Mouse (Mus musculus): Measurements from ENCODE around the gene Cnnm3. TPM values are rescaled to one million over a fixed set of nuclear protein-coding genes. Genes with fewer than 3 reads are reported as not detected.

Cnnm3 gene
- polyA plus RNA-seq, 1 experiment from 2014 or later, result 6.0 TPM

- H3K4me3 ChIP-seq (ENCODE audit: low read depth, low read length), result no peak overlapping the region
- peaks cover 15% of the 10 kb centered on the region for H3K4me1 ChIP-seq (ENCODE audit: control insufficient read depth, insufficient read depth, low read length)
- ATAC-seq (ENCODE audit: insufficient number of reproducible peaks, low FRiP score, low TSS enrichment, low read depth), result no peak
- no peaks in the 10 kb centered on the region for H3K27me3 ChIP-seq (ENCODE audit: control insufficient read depth, insufficient read depth, low read length)
- H3K9me3 ChIP-seq (ENCODE audit: control insufficient read depth, low read length), result no peaks in the 10 kb centered on the region
- 79% methylated on average over 6 of the region's 6 CpGs for WGBS
- no peak for DNase-seq (ENCODE audit: low spot score)
- H3K36me3 ChIP-seq (ENCODE audit: control insufficient read depth, insufficient read depth, low read length), result no peaks in the 10 kb centered on the region
- no peak overlapping the region for H3K9ac ChIP-seq (ENCODE audit: low read length)
- no peak overlapping the region for H3K4me2 ChIP-seq (ENCODE audit: low read depth, severe bottlenecking)
- no peak overlapping the region for H3K27ac ChIP-seq (replicated peaks; ENCODE audit: low read depth, low read length)
These were observed 22.0 kb upstream of the Cnnm3 start for GRCm38 (mm10) chr1:36489661-36490060.

DNA sequence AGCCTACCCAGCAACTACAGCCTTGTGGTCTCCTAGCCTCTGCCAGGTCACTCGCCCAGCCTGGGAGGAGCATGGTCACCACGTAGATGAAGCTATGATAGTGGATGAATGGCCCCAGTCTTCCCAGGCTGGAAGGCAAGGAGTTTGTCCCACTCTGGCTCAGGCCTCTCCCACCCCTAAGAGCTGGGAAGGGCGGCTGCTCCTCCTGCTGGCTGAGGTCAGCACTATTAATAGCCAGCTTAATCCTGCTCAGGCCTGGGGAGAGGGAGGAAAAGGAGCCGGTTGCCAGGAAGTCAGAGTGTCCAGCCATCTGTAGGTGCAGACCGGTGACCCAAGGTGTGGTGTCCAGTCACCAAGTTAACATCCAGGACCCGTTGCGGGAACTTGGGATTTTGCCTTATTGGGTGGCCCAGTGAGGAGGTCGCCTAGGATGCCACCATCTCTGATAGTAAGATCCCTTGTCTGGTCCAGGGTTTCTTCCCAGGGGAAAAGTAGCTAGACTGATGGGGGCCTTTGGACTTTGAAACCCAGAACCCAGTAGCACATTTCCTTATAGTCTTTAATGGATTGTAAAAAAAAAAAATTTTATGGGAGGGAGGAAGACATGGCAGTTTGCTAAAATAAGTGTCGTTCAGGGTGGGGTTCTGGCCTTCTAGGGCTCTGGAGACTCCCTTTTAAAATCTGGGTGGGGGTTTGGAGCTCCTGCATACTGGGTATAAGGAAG is 19.1 kb upstream of the Cnnm3 start:
- Histone ChIP-seq H3K9me3 (ENCODE audit: control insufficient read depth, low read length) (no peaks in the 10 kb centered on the region), H3K27me3 (ENCODE audit: control insufficient read depth, insufficient read depth, low read length) (no peaks in the 10 kb centered on the region), H3K4me1 (ENCODE audit: control insufficient read depth, insufficient read depth, low read length) (peaks cover 15% of the 10 kb centered on the region), H3K4me3 (ENCODE audit: low read depth, low read length) (no peak overlapping the region), H3K27ac (replicated peaks; ENCODE audit: low read depth, low read length) (no peak overlapping the region), H3K4me2 (ENCODE audit: low read depth, severe bottlenecking) (no peak overlapping the region), H3K36me3 (ENCODE audit: control insufficient read depth, insufficient read depth, low read length) (no peaks in the 10 kb centered on the region), H3K9ac (ENCODE audit: low read length) (no peak overlapping the region; the same call in 1 of the 2 replicates)
- DNase-seq (ENCODE audit: low spot score) (peak; percentile 69), ATAC-seq (ENCODE audit: insufficient number of reproducible peaks, low FRiP score, low TSS enrichment, low read depth) (peak; percentile 61)
- WGBS, result 45% methylated on average over 9 of the region's 9 CpGs

GRCm38 (mm10) chr1:36493299-36493698 is 18.4 kb upstream of the Cnnm3 start:
- no peak overlapping the region for H3K27ac ChIP-seq (replicated peaks; ENCODE audit: low read depth, low read length)
- no peak overlapping the region for H3K9ac ChIP-seq (ENCODE audit: low read length)
- peaks cover 15% of the 10 kb centered on the region for H3K4me1 ChIP-seq (ENCODE audit: control insufficient read depth, insufficient read depth, low read length)
- no peaks in the 10 kb centered on the region; the same call in 1 of the 2 replicates for H3K36me3 ChIP-seq (ENCODE audit: control insufficient read depth, insufficient read depth, low read length)
- H3K4me3 ChIP-seq (ENCODE audit: low read depth, low read length), result no peak overlapping the region
- ATAC-seq (ENCODE audit: insufficient number of reproducible peaks, low FRiP score, low TSS enrichment, low read depth), result no peak
- no peak for DNase-seq (ENCODE audit: low spot score)
- no peaks in the 10 kb centered on the region for H3K9me3 ChIP-seq (ENCODE audit: control insufficient read depth, low read length)
- WGBS, result 31% methylated on average over 6 of the region's 6 CpGs
- H3K4me2 ChIP-seq (ENCODE audit: low read depth, severe bottlenecking), result no peak overlapping the region
- no peaks in the 10 kb centered on the region for H3K27me3 ChIP-seq (ENCODE audit: control insufficient read depth, insufficient read depth, low read length)

DNA sequence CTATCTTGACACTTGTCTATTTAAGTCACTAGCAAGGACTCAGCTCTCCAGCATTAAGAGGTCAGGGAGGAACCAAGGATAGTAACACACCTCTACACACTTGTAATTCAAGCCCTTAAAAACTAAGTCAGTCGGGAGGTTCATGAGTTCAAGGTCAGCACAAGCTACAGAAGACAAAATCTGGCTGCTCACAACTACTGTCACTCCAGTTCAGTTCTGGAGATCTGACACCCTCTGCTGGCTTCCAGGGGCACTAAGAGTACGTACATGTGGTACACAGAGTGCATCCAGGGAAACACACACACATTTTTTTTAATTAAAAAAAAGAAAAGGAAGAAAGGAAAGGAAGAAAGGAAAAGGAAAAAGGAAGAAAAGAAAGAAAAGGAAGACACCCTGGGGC is 14.9 kb upstream of the Cnnm3 start:
- DNase-seq (ENCODE audit: low spot score), result no peak
- ATAC-seq (ENCODE audit: insufficient number of reproducible peaks, low FRiP score, low TSS enrichment, low read depth), result no peak
- Histone ChIP-seq H3K4me2 (ENCODE audit: low read depth, severe bottlenecking) (no peak overlapping the region), H3K4me3 (ENCODE audit: low read depth, low read length) (no peak overlapping the region), H3K4me1 (ENCODE audit: control insufficient read depth, insufficient read depth, low read length) (peaks cover 15% of the 10 kb centered on the region), H3K9ac (ENCODE audit: low read length) (no peak overlapping the region), H3K36me3 (ENCODE audit: control insufficient read depth, insufficient read depth, low read length) (peaks cover 2% of the 10 kb centered on the region), H3K27me3 (ENCODE audit: control insufficient read depth, insufficient read depth, low read length) (no peaks in the 10 kb centered on the region), H3K27ac (replicated peaks; ENCODE audit: low read depth, low read length) (no peak overlapping the region), H3K9me3 (ENCODE audit: control insufficient read depth, low read length) (no peaks in the 10 kb centered on the region)
- 75% methylated on average over 2 of the region's 2 CpGs for WGBS

DNA sequence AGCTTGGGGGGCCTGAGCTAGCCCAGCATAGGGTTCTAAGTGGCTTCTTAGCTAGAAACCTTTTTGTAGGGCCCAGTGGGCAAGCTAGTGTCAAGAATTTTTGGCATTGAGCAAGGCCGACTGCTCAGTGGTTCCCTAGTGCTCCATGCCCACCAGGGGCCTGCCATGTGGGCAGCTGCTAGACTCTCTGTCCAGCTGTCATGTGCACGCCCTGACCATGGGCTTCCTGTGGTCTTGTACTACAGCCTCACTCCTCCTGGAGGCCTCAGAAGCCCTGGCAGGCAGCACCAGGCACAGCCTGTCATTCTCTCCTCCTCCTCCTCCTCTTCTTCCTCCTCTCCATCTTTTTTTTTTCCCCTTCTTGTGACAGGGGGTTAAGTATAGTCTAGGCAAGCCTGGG is 14.4 kb upstream of the Cnnm3 start:
- WGBS, result 77% methylated on average over 2 of the region's 2 CpGs
- no peak overlapping the region for H3K27ac ChIP-seq (replicated peaks; ENCODE audit: low read depth, low read length)
- no peak overlapping the region for H3K4me2 ChIP-seq (ENCODE audit: low read depth, severe bottlenecking)
- no peak for DNase-seq (ENCODE audit: low spot score)
- no peak overlapping the region for H3K4me3 ChIP-seq (ENCODE audit: low read depth, low read length)
- H3K4me1 ChIP-seq (ENCODE audit: control insufficient read depth, insufficient read depth, low read length), result peaks cover 13% of the 10 kb centered on the region
- ATAC-seq (ENCODE audit: insufficient number of reproducible peaks, low FRiP score, low TSS enrichment, low read depth), result no peak
- H3K27me3 ChIP-seq (ENCODE audit: control insufficient read depth, insufficient read depth, low read length), result no peaks in the 10 kb centered on the region
- H3K9me3 ChIP-seq (ENCODE audit: control insufficient read depth, low read length), result no peaks in the 10 kb centered on the region
- H3K36me3 ChIP-seq (ENCODE audit: control insufficient read depth, insufficient read depth, low read length), result peaks cover 2% of the 10 kb centered on the region
- H3K9ac ChIP-seq (ENCODE audit: low read length), result no peak overlapping the region

- no peaks in the 10 kb centered on the region for H3K27me3 ChIP-seq (ENCODE audit: control insufficient read depth, insufficient read depth, low read length)
- ATAC-seq (ENCODE audit: insufficient number of reproducible peaks, low FRiP score, low TSS enrichment, low read depth), result 0 out of 2 replicates have a peak, but pooled peaks have one; percentile 28
These were observed 10.4 kb upstream of the Cnnm3 start for GRCm38 (mm10) chr1:36501261-36501660.

GRCm38 (mm10) chr1:36508238-36508637 is 3.4 kb upstream of the Cnnm3 start:
- Histone ChIP-seq H3K9ac (ENCODE audit: low read length) (no peak overlapping the region), H3K9me3 (ENCODE audit: control insufficient read depth, low read length) (no peaks in the 10 kb centered on the region), H3K4me1 (ENCODE audit: control insufficient read depth, insufficient read depth, low read length) (peaks cover 5% of the 10 kb centered on the region), H3K27me3 (ENCODE audit: control insufficient read depth, insufficient read depth, low read length) (no peaks in the 10 kb centered on the region), H3K4me2 (ENCODE audit: low read depth, severe bottlenecking) (no peak overlapping the region), H3K36me3 (ENCODE audit: control insufficient read depth, insufficient read depth, low read length) (0 out of 2 replicates have a peak, but pooled peaks cover 3% of the 10 kb centered on the region), H3K4me3 (ENCODE audit: low read depth, low read length) (no peak overlapping the region), H3K27ac (replicated peaks; ENCODE audit: low read depth, low read length) (no peak overlapping the region)
- no peak for ATAC-seq (ENCODE audit: insufficient number of reproducible peaks, low FRiP score, low TSS enrichment, low read depth)
- WGBS, result 89% methylated on average over 5 of the region's 5 CpGs
- no peak for DNase-seq (ENCODE audit: low spot score)

More at GRCm38 (mm10) chr1:36501261-36501660, 10.4 kb upstream of the Cnnm3 start:
- no peaks in the 10 kb centered on the region for H3K4me1 ChIP-seq (ENCODE audit: control insufficient read depth, insufficient read depth, low read length)
- no peak overlapping the region for H3K4me2 ChIP-seq (ENCODE audit: low read depth, severe bottlenecking)
- peak; percentile 89 for DNase-seq (ENCODE audit: low spot score)
- peaks cover 4% of the 10 kb centered on the region for H3K36me3 ChIP-seq (ENCODE audit: control insufficient read depth, insufficient read depth, low read length)
- no peak overlapping the region for H3K9ac ChIP-seq (ENCODE audit: low read length)
- H3K9me3 ChIP-seq (ENCODE audit: control insufficient read depth, low read length), result no peaks in the 10 kb centered on the region
- 11% methylated on average over 3 of the region's 3 CpGs for WGBS
- no peak overlapping the region for H3K27ac ChIP-seq (replicated peaks; ENCODE audit: low read depth, low read length)
- H3K4me3 ChIP-seq (ENCODE audit: low read depth, low read length), result no peak overlapping the region

DNA sequence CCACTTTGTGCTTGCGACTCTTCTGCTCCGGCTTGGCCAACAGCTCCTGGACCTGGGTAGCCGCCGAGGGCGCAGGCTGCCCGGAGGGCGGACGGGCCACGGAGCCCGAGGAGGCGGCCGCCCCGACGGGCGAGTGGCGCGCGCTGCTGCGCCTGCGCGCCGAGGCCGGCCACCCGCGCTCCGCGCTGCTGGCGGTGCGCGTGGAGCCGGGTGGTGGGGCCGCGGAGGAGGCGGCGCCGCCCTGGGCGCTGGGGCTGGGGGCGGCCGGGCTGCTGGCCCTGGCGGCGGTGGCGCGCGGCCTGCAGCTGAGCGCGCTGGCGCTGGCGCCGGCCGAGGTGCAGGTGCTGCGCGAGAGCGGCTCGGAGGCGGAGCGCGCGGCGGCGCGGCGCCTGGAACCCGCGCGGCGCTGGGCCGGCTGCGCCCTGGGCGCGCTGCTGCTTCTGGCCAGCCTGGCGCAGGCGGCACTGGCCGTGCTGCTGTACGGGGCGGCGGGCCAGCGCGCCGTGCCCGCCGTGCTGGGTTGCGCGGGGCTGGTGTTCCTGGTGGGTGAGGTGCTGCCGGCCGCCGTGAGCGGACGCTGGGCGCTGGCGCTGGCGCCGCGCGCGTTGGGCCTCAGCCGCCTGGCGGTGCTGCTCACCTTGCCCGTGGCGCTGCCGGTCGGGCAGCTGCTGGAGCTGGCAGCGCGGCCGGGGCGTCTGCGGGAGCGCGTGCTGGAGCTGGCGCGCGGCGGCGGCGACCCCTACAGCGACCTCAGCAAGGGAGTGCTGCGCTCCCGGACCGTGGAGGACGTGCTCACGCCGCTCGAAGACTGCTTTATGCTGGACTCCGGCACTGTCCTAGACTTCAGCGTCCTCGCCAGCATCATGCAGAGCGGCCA is 660 bp downstream of the Cnnm3 start:
- H3K4me1 ChIP-seq (ENCODE audit: control insufficient read depth, insufficient read depth, low read length), result peaks cover 8% of the 10 kb centered on the region
- H3K9me3 ChIP-seq (ENCODE audit: control insufficient read depth, low read length), result no peaks in the 10 kb centered on the region
- peak overlapping the region; percentile 96 for H3K4me2 ChIP-seq (ENCODE audit: low read depth, severe bottlenecking)
- DNase-seq (ENCODE audit: low spot score) (peak; percentile 62), ATAC-seq (ENCODE audit: insufficient number of reproducible peaks, low FRiP score, low TSS enrichment, low read depth) (peak; percentile 69)
- peak overlapping the region; percentile 85 for H3K9ac ChIP-seq (ENCODE audit: low read length)
- WGBS, result under 1% methylated on average over 87 of the region's 126 CpGs
- H3K4me3 ChIP-seq (ENCODE audit: low read depth, low read length), result peak overlapping the region; percentile 84
- H3K27me3 ChIP-seq (ENCODE audit: control insufficient read depth, insufficient read depth, low read length), result no peaks in the 10 kb centered on the region
- H3K36me3 ChIP-seq (ENCODE audit: control insufficient read depth, insufficient read depth, low read length), result no peaks in the 10 kb centered on the region
- H3K27ac ChIP-seq (replicated peaks; ENCODE audit: low read depth, low read length), result peak overlapping the region; percentile 95
